Mouse (Mus musculus) adrenal gland, postnatal 4 days (tissue): ENCODE data around the gene Txk. TPM values are rescaled to one million over a fixed set of nuclear protein-coding genes. Genes with fewer than 3 reads are reported as not detected.

Source experiments
- DNase-seq, 2 experiments: peaks; one replicate each; pipeline ENCODE4 v3.0.0; 2021 to 2022; ENCODE audit warnings: low spot score in 2 of 2, mixed read lengths in 2 of 2
- total RNA-seq, 2 experiments: library from RNA; stranded (reverse); gene quantifications; 2 replicates each; pipeline ENCODE4 v1.2.3; 2021

Gene Txk
- total RNA-seq, 2 experiments from 2014 or later, result 0.25 TPM

DNA sequence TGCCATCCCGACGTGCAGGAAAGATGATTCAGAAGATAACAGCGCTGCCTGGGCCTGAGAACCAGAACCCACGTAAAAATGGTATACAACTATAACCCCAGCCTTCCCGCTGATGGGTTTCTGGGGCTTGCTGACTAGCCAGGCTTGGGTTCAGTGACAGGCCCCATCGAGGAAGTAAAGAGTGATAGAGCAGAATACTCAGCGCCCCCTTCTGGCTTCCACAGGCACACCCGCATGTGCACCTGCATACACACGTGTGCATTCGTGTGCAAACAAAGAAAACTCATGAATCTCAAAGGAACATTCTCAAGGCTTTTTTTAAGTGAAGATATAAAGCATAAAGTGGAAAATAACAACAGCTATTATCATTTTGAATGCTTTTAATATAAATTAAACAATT is 106.4 kb downstream of the Txk start:
- no peak for DNase-seq

Other genes starting within 250 kb of the Txk start
- 1 to 10 TPM in 1 of 2 experiments, under 1 TPM in 1; 0.71 to 1.3 TPM for gene Corin, start 248.3 kb downstream of the Txk start, total RNA-seq
- 10 to 100 TPM; 19.4 to 23.2 TPM for gene Nfxl1, start 193.1 kb downstream of the Txk start, total RNA-seq
- gene Zar1, start 171.5 kb downstream of the Txk start, total RNA-seq, result under 1 TPM in 1 of 2 experiments, not detected in 1; 0.36 TPM
- 1 to 10 TPM; 3.3 to 4.5 TPM for gene Gm5868, start 165.2 kb downstream of the Txk start, total RNA-seq
- not detected for gene Cnga1, start 108.5 kb downstream of the Txk start, total RNA-seq
- gene Nipal1, start 105.0 kb downstream of the Txk start, total RNA-seq, result 1 to 10 TPM; 3.9 to 6.7 TPM
- gene Tec, start 115.7 kb upstream of the Txk start, total RNA-seq, result 1 to 10 TPM; 3.2 to 5.0 TPM
- 10 to 100 TPM; 54.6 to 65.3 TPM for gene Slain2, start 161.5 kb upstream of the Txk start, total RNA-seq
- gene Gm10135, start 221.9 kb upstream of the Txk start, total RNA-seq, result not detected